8 mouse cellular contexts compared by ENCODE assay signal in genomic region chr2:34642351-34642750, GRCm38 (mm10).
DNase-seq lines count a peak whose midpoint lies in the region; ATAC-seq and TF ChIP-seq lines count a peak whose summit lies in the region.
"Had no signal": no experiment of that assay in that cellular context is flagged by ENCODE, and none has a peak within 500 bp of the region (broad histone marks: within the 10 kb centered on the region; RNA-seq: fewer than 3 reads in every experiment).

No protein-coding gene starts in this region.

- WGBS in midbrain, postnatal 0 days: 29% methylated on average over 2 of the region's 2 CpGs
- 23% methylated on average over 2 of the region's 2 CpGs for WGBS in midbrain, embryonic 16.5 days

- no peaks in the 10 kb centered on the region for H3K36me3 ChIP-seq in midbrain, postnatal 0 days (ENCODE audit: insufficient read depth, low read length)
- H3K36me3 ChIP-seq in midbrain, embryonic 16.5 days (ENCODE audit: control insufficient read depth, insufficient read depth, low read length): no peaks in the 10 kb centered on the region
- H3K36me3 ChIP-seq: neural tube, embryonic 13.5 days had no signal

- TF ChIP-seq CTCF in midbrain, postnatal 0 days (IDR thresholded peaks at IDR 0.05): peak; percentile 62
- peak; percentile 55; the same call in 1 of the 2 replicates for TF ChIP-seq CTCF in brain, embryonic 14.5 days (IDR thresholded peaks at IDR 0.05; ENCODE audit: borderline replicate concordance, extremely low read depth, insufficient read depth, insufficient read length)

- peaks cover 3% of the 10 kb centered on the region; the same call in 1 of the 2 replicates for H3K4me1 ChIP-seq in midbrain, postnatal 0 days (ENCODE audit: insufficient read depth, low read length)
- H3K4me1 ChIP-seq in midbrain, embryonic 16.5 days (ENCODE audit: control insufficient read depth, insufficient read depth, low read length): peaks cover 10% of the 10 kb centered on the region

- ATAC-seq in midbrain, postnatal 0 days (ENCODE audit: low FRiP score): no peak
- no peak for ATAC-seq in midbrain, embryonic 16.5 days
- peak; percentile 37 for ATAC-seq in megakaryocyte progenitor cell, adult 5-6 weeks (replicated peaks; ENCODE audit: poor library complexity)

- no peaks in the 10 kb centered on the region for H3K9me3 ChIP-seq in midbrain, postnatal 0 days (ENCODE audit: low read length)
- no peaks in the 10 kb centered on the region for H3K9me3 ChIP-seq in midbrain, embryonic 16.5 days (replicated peaks; ENCODE audit: control insufficient read depth, low read length, poor library complexity, severe bottlenecking)
- H3K9me3 ChIP-seq: neural tube, embryonic 13.5 days had no signal

- H3K4me3 ChIP-seq in midbrain, postnatal 0 days (ENCODE audit: low read depth, low read length): no peak overlapping the region
- H3K4me3 ChIP-seq in midbrain, embryonic 16.5 days (ENCODE audit: low read depth, low read length): no peak overlapping the region
- H3K4me3 ChIP-seq: neural tube, embryonic 13.5 days had no signal

- H3K4me2 ChIP-seq in midbrain, postnatal 0 days (ENCODE audit: low read depth, low read length, poor library complexity, severe bottlenecking): no peak overlapping the region
- H3K4me2 ChIP-seq in midbrain, embryonic 16.5 days (ENCODE audit: low read length): no peak overlapping the region
- H3K4me2 ChIP-seq: neural tube, embryonic 13.5 days had no signal

- no peak overlapping the region for H3K9ac ChIP-seq in midbrain, postnatal 0 days (replicated peaks; ENCODE audit: low read length, poor library complexity, severe bottlenecking)
- no peak overlapping the region for H3K9ac ChIP-seq in midbrain, embryonic 16.5 days (ENCODE audit: low read depth, low read length)
- H3K9ac ChIP-seq: neural tube, embryonic 13.5 days had no signal

- TF ChIP-seq POLR2A in brain, embryonic 14.5 days (IDR thresholded peaks at IDR 0.05; ENCODE audit: borderline replicate concordance, extremely low read depth, insufficient read depth, insufficient read length, poor library complexity, severe bottlenecking): no peak

- DNase-seq in midbrain, postnatal 0 days (ENCODE audit: low spot score): no peak
- no peak for DNase-seq in brain, embryonic 14.5 days (ENCODE audit: low read depth)
- peak; percentile 63 to 67 for DNase-seq in thymus, postnatal 36 days
- no peak for DNase-seq in urinary bladder, postnatal 14 days (ENCODE audit: low spot score)
- DNase-seq in ovary, postnatal 14 days (ENCODE audit: low spot score): no peak

- no peak overlapping the region for H3K27ac ChIP-seq in midbrain, postnatal 0 days (ENCODE audit: low read depth, low read length)
- no peak overlapping the region for H3K27ac ChIP-seq in midbrain, embryonic 16.5 days (ENCODE audit: low read length)
- H3K27ac ChIP-seq: neural tube, embryonic 13.5 days had no signal

- no peaks in the 10 kb centered on the region for H3K27me3 ChIP-seq in midbrain, postnatal 0 days (ENCODE audit: insufficient read depth, low read length)
- H3K27me3 ChIP-seq in midbrain, embryonic 16.5 days (ENCODE audit: control insufficient read depth, insufficient read depth, low read depth, low read length): peaks cover 2% of the 10 kb centered on the region; the same call in 1 of the 2 replicates

Comparison
In these comparisons a context has a peak if more than half of its experiments do, and no peak if none do; other contexts are left out.
1. DNase-seq: peak in thymus, postnatal 36 days (2 of 2); none in midbrain, postnatal 0 days (single experiment), brain, embryonic 14.5 days (single experiment), urinary bladder, postnatal 14 days (single experiment) and ovary, postnatal 14 days (single experiment).